Mouse (Mus musculus) embryonic facial prominence, embryonic 14.5 days (tissue): Measurements from ENCODE around the gene Extl1. TPM values are rescaled to one million over a fixed set of nuclear protein-coding genes. Genes with fewer than 3 reads are reported as not detected.

ENCODE experiments used
- ATAC-seq: fragments of 200-750 bp; cut with Nextera tagmentation; 2 replicates; pipeline ENCODE4 v1.8.0; 2017; ENCODE audit warnings: low read depth, moderate number of reproducible peaks, moderate TSS enrichment
- DNase-seq: peaks from one replicate; pipeline ENCODE4 v3.0.0-alpha.2; 2015; ENCODE audit warnings: low spot score
- H3K27ac ChIP-seq: fragments of 300-500 bp; sonication (generic); replicated peaks from 2 replicates; pipeline ENCODE4 v1.5.1; 2014; ENCODE audit warnings: low read depth, mild to moderate bottlenecking, low read length, moderate library complexity
- H3K27me3 ChIP-seq: fragments of 300-500 bp; sonication (generic); replicated peaks from 2 replicates; pipeline ENCODE4 v1.6.1; 2014; ENCODE audit warnings: low read length; ENCODE audit not compliant: control insufficient read depth, insufficient read depth
- H3K36me3 ChIP-seq: fragments of 300-500 bp; sonication (generic); 2 replicates; pipeline ENCODE4 v1.6.1; 2014; ENCODE audit warnings: low read length, mixed read lengths; ENCODE audit not compliant: control insufficient read depth, insufficient read depth
- H3K4me1 ChIP-seq: fragments of 300-500 bp; sonication (generic); 2 replicates; pipeline ENCODE4 v1.6.1; 2014; ENCODE audit warnings: antibody characterized with exemption, low read length; ENCODE audit not compliant: control insufficient read depth, insufficient read depth
- H3K4me2 ChIP-seq: fragments of 300-500 bp; sonication (generic); 2 replicates; pipeline ENCODE4 v1.6.1; 2014; ENCODE audit warnings: low read depth, mild to moderate bottlenecking, low read length, moderate library complexity, mixed read lengths
- H3K4me3 ChIP-seq: fragments of 300-500 bp; sonication (generic); 2 replicates; pipeline ENCODE4 v1.5.1; 2014; ENCODE audit warnings: low read depth, mild to moderate bottlenecking, low read length
- H3K9ac ChIP-seq: fragments of 300-500 bp; sonication (generic); 2 replicates; pipeline ENCODE4 v1.6.1; 2014; ENCODE audit warnings: low read depth, mild to moderate bottlenecking, low read length, moderate library complexity, mixed read lengths
- H3K9me3 ChIP-seq: fragments of 300-500 bp; sonication (generic); 2 replicates; pipeline ENCODE4 v1.6.1; 2016; ENCODE audit warnings: low read length; ENCODE audit not compliant: control insufficient read depth
- WGBS: fragments of 180-500 bp; shearing (Covaris S2); extraction: QIAGEN DNeasy Blood & Tissue Kit; methylation state at CpG from one replicate; pipeline ENCODE4 v1.1.7; 2014; 5-methylcytosine and 5-hydroxymethylcytosine counted together
- polyA plus RNA-seq: library from polyadenylated mRNA; unstranded; fragments of >200 nt; fragmentation: Nextera tagmentation; extraction: Ambion mirVana; gene quantifications from 2 replicates; pipeline ENCODE4 v1.2.1, GENCODE M21; 2014

Extl1 gene
- polyA plus RNA-seq, 1 experiment from 2014 or later: 3.1 TPM

DNA sequence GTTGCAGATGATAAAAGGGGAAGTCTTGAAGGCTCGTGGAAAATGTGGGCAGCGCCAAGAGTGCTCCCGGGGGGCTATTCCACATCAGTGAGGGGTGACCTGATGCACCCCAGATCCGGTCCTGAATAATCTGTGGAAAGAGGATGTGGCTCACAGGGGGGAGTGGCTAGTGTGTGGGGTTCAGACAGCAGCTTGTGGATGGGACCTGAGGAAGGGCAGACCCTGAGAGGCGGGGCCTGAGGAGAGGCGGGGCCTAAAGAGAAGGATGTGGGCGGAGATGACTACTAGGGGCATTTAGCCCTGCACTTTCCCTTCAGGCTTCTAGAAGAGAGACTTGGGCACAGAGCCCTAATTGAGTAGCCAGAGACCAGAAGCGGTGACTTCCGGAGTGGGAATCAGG, 21.1 kb downstream of the Extl1 start:
- 18% methylated on average over 9 of the region's 9 CpGs for WGBS
- Histone ChIP-seq H3K27me3 (no peaks in the 10 kb centered on the region), H3K4me2 (no peak overlapping the region; the same call in 1 of the 2 replicates), H3K9me3 (no peaks in the 10 kb centered on the region), H3K36me3 (no peaks in the 10 kb centered on the region), H3K4me1 (no peaks in the 10 kb centered on the region), H3K27ac (no peak overlapping the region), H3K9ac (no peak overlapping the region), H3K4me3 (no peak overlapping the region)
- DNase-seq: no peak
- no peak for ATAC-seq

GRCm38 (mm10) chr4:134362124-134362523, 21.5 kb downstream of the Extl1 start:
- WGBS: 64% methylated on average over 9 of the region's 9 CpGs
- ATAC-seq (no peak), DNase-seq (no peak)
- Histone ChIP-seq H3K4me2 (no peak overlapping the region), H3K4me3 (no peak overlapping the region), H3K9ac (no peak overlapping the region), H3K36me3 (no peaks in the 10 kb centered on the region), H3K27me3 (no peaks in the 10 kb centered on the region), H3K27ac (no peak overlapping the region), H3K4me1 (no peaks in the 10 kb centered on the region), H3K9me3 (no peaks in the 10 kb centered on the region)

- ATAC-seq: 0 out of 2 replicates have a peak, but pooled peaks have one; percentile 26
- Histone ChIP-seq H3K9ac (no peak overlapping the region), H3K4me3 (no peak overlapping the region), H3K4me1 (peaks cover under 1% of the 10 kb centered on the region; the same call in 1 of the 2 replicates), H3K36me3 (no peaks in the 10 kb centered on the region), H3K4me2 (no peak overlapping the region), H3K9me3 (no peaks in the 10 kb centered on the region), H3K27me3 (no peaks in the 10 kb centered on the region), H3K27ac (no peak overlapping the region)
- DNase-seq: no peak
- 28% methylated on average over 5 of the region's 5 CpGs for WGBS
Measured at GRCm38 (mm10) chr4:134361215-134361614, 22.4 kb downstream of the Extl1 start.

GRCm38 (mm10) chr4:134359649-134360048, 24.0 kb downstream of the Extl1 start:
- Histone ChIP-seq H3K9me3 (no peaks in the 10 kb centered on the region), H3K27ac (no peak overlapping the region), H3K4me1 (peaks cover 6% of the 10 kb centered on the region; the same call in 1 of the 2 replicates), H3K36me3 (no peaks in the 10 kb centered on the region), H3K4me3 (no peak overlapping the region), H3K27me3 (no peaks in the 10 kb centered on the region), H3K4me2 (no peak overlapping the region), H3K9ac (no peak overlapping the region)
- WGBS: 90% methylated on average over 6 of the region's 6 CpGs
- no peak for DNase-seq
- no peak for ATAC-seq

DNA sequence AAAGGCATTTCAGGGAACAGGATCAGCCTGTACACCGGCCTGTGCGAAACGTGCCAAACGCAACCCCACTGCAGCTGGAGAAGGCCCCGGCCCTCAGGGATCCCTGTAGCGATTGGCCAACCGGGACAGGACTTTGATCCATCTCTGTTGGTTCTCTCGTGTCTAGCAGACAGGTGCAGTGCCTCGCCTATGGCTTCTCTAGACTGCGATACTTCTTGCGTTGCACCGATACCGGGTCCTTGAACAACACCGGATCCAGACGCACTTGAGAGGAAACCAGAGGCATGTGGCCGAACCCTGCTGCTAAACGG, 26.2 kb downstream of the Extl1 start:
- Histone ChIP-seq H3K4me1 (peaks cover 6% of the 10 kb centered on the region; the same call in 1 of the 2 replicates), H3K27me3 (no peaks in the 10 kb centered on the region), H3K9ac (0 out of 2 replicates have a peak overlapping the region, but pooled peaks have one; percentile 8), H3K4me3 (no peak overlapping the region), H3K27ac (no peak overlapping the region), H3K4me2 (peak overlapping the region; percentile 37; the same call in 1 of the 2 replicates), H3K9me3 (no peaks in the 10 kb centered on the region), H3K36me3 (no peaks in the 10 kb centered on the region)
- WGBS: 42% methylated on average over 17 of the region's 17 CpGs
- no peak for ATAC-seq
- no peak for DNase-seq

- WGBS: 20% methylated on average over 22 of the region's 22 CpGs
- H3K36me3 ChIP-seq: no peaks in the 10 kb centered on the region
- peak overlapping the region; percentile 19; the same call in 1 of the 2 replicates for H3K9ac ChIP-seq
- H3K27ac ChIP-seq: no peak overlapping the region
- H3K4me3 ChIP-seq: no peak overlapping the region
- H3K27me3 ChIP-seq: no peaks in the 10 kb centered on the region
- H3K4me1 ChIP-seq: peaks cover 6% of the 10 kb centered on the region; the same call in 1 of the 2 replicates
- ATAC-seq (no peak), DNase-seq (peak; percentile 69)
- H3K4me2 ChIP-seq: peak overlapping the region; percentile 37
- no peaks in the 10 kb centered on the region for H3K9me3 ChIP-seq
Measured at GRCm38 (mm10) chr4:134356591-134357460, 26.8 kb downstream of the Extl1 start.

GRCm38 (mm10) chr4:134355841-134356452, 27.7 kb downstream of the Extl1 start:
- Histone ChIP-seq H3K9me3 (no peaks in the 10 kb centered on the region), H3K27me3 (no peaks in the 10 kb centered on the region), H3K27ac (no peak overlapping the region), H3K4me3 (no peak overlapping the region), H3K9ac (no peak overlapping the region), H3K4me1 (peaks cover 6% of the 10 kb centered on the region; the same call in 1 of the 2 replicates), H3K36me3 (no peaks in the 10 kb centered on the region), H3K4me2 (no peak overlapping the region)
- DNase-seq (no peak), ATAC-seq (no peak)
- 47% methylated on average over 15 of the region's 16 CpGs for WGBS

DNA sequence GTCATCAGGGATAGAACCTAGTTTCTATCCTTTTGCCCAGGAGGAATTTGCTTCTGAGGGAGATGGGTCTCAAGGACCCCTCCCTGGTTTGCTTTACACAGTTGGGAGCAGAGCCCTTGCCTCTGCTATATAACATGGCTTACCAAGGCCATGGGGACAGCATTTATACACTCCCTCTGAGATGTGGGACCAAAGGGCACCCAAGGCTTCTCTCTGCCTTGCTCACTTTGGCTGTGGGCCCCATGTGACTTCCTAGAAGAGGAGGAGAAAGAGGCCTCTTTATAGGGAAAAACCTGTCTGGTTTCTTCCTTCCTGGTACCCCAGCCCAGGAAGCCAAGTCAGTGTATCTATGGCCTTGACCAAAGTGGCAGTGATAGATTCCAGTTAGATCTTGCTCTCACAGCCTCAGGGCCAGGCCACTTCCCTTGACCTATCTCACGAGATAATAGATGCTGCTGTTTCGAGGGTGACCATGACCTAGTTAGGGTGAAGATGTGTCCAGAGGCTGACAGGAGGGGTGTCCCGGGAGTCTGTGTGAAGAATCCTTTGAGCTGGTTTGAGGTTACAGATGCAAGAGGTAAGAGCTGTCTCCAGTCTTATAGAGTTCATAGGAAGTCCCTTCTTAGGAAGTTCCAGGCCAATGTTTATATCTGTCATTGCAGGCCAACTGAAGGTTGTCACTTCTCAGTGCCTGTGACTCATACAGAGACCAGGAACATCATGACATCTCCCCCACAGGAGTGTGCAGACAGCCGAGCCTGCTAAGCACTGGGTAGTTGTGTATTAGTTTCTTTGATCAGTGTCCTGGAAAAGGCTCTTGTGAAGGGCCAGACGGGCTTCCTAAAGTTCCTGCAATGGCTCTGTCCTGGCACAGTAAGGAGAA, 29.9 kb downstream of the Extl1 start:
- H3K4me2 ChIP-seq: no peak overlapping the region
- 71% methylated on average over 5 of the region's 5 CpGs for WGBS
- H3K9me3 ChIP-seq: no peaks in the 10 kb centered on the region
- H3K4me1 ChIP-seq: peaks cover 6% of the 10 kb centered on the region; the same call in 1 of the 2 replicates
- no peaks in the 10 kb centered on the region for H3K36me3 ChIP-seq
- H3K9ac ChIP-seq: no peak overlapping the region
- H3K27me3 ChIP-seq: no peaks in the 10 kb centered on the region
- no peak for DNase-seq
- H3K4me3 ChIP-seq: no peak overlapping the region
- ATAC-seq: no peak
- no peak overlapping the region for H3K27ac ChIP-seq
